Mouse (Mus musculus) brain, embryonic 18.5 days (tissue): Measurements from ENCODE around the gene Cd2.

ENCODE experiments used
- DNase-seq: peaks from one replicate; pipeline ENCODE4 v3.0.0-alpha.2; 2012; ENCODE audit warnings: low read depth, low spot score

Gene Cd2

GRCm38 (mm10) chr3:101230201-101230600 lies 57.5 kb downstream of the Cd2 start:
- no peak for DNase-seq

DNA sequence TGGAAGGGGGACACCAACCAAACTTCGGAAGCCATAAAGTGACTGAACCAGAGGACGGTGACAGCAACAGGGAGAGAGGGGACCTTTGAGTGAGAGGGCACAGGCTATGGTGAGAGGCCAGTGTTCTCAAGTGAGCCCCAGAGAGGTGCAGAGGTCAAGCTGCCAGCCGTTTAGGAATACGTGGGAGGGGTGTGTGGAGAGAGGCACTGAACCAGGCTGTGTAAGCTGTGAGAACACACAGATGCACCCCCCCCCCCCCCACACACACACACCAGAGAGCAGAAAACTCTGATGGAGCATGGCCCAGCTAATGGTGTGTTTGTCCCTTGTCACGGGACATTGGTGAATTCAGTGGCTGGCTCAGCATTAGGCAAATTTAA lies 58.2 kb downstream of the Cd2 start:
- DNase-seq = no peak

DNA sequence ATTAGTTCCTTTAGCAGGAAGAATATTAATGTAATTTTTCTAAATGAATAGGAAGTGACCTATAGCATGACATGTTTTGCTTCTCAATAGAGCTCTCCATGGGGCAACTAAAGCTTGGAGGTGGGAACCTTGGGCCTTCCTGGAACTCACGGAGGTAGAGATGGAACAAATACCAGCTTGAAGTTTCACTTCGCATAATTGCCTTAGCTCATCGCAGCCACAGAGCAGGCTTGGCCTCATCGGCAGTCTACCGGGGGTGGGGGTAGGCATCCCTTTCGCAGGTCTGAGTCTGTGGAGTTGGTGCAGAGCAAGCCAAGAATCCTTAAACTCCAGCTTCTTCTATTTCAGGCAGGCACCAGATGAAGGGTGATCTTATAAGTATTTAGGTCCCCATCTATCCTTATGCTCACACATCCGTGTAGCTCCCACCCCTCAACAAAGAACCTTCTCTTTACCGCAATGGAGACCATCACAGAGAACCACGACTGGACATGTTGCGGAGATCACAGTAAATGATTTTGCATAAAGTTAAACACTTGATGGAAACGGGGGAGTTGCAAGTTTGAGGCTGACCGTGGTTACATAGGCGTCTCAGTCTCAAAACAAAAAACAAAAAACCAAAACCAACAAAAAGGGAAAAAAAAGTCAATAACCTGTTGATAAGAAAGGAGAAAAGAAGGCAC lies 58.7 kb downstream of the Cd2 start:
- no peak for DNase-seq

DNA sequence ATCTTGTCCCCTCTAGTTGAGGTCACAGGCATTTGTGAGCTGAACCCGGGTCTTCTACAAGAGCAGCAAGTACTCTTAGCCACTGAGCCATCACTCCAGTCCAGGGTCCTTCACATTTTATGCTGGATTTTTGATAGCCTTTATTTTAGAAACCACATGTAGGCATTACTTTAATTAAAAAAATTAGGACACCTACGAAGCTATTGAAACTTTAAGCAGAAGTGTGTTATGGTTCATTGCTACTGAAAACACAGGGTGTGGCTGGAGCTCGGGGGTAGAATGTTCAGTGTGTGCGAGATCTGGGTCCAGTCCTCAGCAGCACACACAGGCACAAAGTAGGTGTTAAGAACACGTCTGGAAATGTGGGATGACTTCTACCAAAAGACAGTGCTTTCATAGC lies 59.7 kb downstream of the Cd2 start:
- DNase-seq = no peak
